Mouse (Mus musculus) spleen, adult 12 weeks (tissue): ENCODE data around the gene Crmp1.

Experiments
- DNase-seq: peaks from one replicate; pipeline ENCODE4 v3.0.0; 2022; ENCODE audit warnings: low spot score

Crmp1 gene

DNA sequence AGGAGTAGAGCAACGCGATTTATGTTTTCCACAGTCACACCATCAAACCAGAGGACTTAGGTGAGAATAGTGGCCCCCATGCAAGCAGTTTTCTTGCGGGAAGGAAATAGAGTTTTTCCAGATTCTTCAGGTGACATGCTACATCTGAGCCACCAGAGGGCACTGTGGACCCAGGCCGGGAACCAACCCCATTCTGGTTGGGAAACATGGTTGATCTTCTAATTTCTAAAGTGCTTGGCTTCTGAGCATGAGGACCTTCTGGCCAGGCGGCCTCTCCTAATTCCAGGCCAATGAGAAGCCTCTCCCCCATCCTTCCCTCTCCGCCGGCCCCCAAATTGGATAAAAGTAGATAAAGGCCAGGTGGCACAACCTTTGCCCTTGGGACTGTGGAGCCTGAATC, 56.6 kb downstream of the Crmp1 start:
- DNase-seq, result no peak

DNA sequence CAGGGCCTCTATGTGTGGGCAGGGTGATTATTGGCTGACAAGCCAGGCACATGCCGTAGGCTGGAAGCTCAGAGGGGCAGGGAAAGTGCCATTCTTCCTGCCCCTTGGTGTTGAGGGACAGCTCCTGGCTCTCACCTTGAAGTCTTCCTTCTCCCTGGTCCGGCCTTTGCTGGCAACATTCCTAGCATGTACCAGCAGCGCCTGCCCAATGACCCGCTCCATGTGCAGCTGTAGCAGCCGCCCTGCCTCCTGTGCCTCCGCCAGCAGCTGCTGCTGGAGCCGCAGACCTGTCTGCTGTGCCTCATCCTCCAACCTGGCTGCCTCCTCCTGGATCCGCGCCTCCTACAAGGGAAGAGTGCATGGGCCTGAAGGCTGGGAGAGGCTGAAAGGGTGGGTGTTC, 68.3 kb downstream of the Crmp1 start:
- DNase-seq, result no peak

GRCm38 (mm10) chr5:37312980-37313722, 71.4 kb downstream of the Crmp1 start:
- no peak for DNase-seq

DNA sequence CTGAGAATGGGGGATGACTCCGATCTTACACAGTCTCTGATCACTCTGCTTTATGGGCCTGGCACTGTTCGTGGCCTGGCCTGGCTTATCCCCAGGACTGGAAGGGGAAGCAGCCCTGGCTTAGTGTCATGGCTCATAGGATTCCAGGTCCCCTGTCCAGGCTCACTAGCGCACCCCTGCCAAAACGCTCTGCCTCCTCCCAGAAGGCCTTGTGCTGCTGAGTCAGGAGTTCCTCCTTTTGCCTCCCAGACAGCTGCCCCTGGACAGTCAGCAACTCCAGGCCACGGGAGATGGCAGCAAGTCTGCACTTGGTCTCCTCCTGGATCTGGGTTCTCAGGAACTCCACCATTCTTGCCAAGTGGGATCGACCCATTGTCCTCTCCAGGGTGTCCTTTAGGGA, 77.0 kb downstream of the Crmp1 start:
- DNase-seq, result no peak

GRCm38 (mm10) chr5:37320174-37320573, 78.4 kb downstream of the Crmp1 start:
- DNase-seq, result no peak

GRCm38 (mm10) chr5:37320761-37321160, 79.0 kb downstream of the Crmp1 start:
- no peak for DNase-seq

DNA sequence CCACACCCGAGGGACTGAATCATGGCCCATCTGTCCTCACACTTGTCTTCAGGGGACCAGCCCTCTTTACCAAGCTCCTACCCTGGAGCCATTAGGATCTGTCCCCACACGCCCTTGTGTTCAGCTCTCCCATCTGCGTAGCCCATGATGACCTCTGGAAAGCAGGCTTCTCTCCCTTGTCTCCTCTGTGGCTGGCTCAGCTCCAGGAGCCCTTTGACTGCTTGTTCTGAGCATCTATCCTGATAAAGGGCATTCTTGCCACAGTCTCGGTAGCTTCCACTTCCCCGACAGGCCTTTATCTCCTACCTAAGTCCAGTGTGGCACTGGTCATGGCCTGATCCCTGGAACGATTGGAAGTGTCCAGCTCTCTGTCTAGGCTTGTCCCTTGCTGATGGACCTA, 84.9 kb downstream of the Crmp1 start:
- DNase-seq, result no peak

GRCm38 (mm10) chr5:37330449-37331132, 88.9 kb downstream of the Crmp1 start:
- DNase-seq, result no peak

GRCm38 (mm10) chr5:37331133-37331505, 89.4 kb downstream of the Crmp1 start:
- DNase-seq, result no peak

DNA sequence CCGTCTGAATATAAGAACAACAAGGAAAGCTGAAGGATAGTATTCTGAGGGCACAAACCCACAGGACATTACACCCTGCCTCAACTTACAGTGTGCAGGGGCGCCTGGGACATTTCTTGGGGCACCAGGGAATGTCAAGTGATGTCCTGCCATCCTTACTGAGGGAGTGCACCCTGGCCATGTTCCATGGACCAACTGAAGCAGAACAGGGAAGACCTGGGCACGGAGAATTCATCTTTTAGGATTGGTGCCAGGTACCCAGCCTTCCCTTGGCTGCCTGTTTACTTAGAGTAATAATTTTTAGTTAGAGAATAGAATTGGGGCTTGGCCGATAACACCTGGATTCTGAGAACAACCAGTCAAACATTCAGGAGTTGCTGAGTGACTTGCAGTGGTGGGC, 90.3 kb downstream of the Crmp1 start:
- DNase-seq, result no peak

GRCm38 (mm10) chr5:37335061-37335460, 93.3 kb downstream of the Crmp1 start:
- no peak for DNase-seq

- no peak for DNase-seq
Observed at GRCm38 (mm10) chr5:37336485-37337105, 94.9 kb downstream of the Crmp1 start, which contains the start of gene Evc. Evc (minus strand) TSS chr5:37336894.

GRCm38 (mm10) chr5:37337696-37338095, 96.0 kb downstream of the Crmp1 start:
- DNase-seq, result no peak

- DNase-seq, result no peak
Observed at GRCm38 (mm10) chr5:37338288-37338687, 96.5 kb downstream of the Crmp1 start, which contains the start of gene Evc2. Evc2 (plus strand) TSS chr5:37338499.
